Mouse (Mus musculus): ENCODE measurements around the gene Cope. TPM values are rescaled to one million over a fixed set of nuclear protein-coding genes. Genes with fewer than 3 reads are reported as not detected.

Gene Cope
- total and polyA plus RNA-seq, 2 experiments from 2014 or later, result 154 to 295 TPM

DNA sequence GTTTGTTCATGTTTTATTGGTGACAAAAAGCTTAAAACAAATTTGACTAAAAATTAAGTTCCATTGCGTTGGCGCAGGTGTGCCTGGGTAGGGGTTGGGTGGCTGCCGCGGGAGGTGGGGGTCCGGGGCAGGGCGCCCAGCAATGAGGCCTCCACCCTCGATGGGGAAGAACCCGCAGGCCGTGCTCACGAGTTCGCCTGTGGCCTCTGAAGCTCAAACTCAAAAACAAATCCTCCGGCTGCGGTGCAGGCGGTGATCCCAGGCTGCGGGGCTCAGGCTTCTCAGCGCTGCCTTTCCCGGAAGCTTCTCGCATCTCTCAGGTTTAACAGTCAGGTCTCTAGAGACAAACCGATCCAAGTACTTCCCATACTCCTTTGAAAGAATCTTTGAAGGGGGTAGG lies 29.2 kb downstream of the Cope start:
- WGBS, result 90% methylated on average over 19 of the region's 19 CpGs
- no peak overlapping the region for H3K4me3 ChIP-seq (ENCODE audit: low read depth, low read length)

DNA sequence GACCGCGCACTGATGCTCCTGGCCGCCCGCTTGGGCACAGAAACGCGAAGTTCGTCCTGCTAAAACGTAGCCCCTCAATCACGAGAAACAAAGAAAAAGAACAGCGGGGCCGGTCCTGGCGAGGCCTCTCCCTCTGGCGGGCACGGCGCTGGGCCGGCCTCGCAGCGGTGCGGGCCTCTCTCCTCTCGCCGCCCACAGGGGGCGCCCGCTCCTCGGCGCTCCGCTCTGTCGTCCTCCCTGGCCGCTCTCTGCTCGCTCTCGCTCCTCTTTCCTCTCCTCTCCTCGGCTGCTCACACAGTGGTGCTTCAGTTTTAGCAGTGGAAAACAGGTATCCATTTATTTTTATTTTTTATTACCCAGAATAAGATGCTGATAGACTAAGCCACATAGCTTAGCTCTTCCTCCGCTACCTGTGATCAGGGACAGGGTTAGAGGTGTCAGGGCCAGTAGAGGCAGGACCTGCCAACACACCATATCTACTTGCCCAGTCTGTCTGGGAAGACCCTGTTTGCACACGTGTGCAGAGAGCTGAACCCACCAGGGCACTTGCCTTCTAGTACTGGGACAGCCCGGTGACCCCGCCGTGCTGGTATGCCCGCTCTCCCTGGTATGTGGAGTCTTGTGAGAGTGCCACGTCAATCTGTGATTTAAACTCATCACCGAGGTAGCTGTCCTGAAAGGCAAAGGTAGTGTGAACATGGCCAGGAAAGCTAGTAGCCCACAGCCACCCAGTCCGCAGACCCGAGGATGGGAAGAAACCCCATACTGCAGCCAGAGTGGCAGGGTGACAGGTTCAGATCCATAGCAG lies 30.0 kb downstream of the Cope start:
- WGBS, result 35% methylated on average over 39 of the region's 41 CpGs
- peak; percentile 79 for DNase-seq (ENCODE audit: low spot score)
- H3K27ac ChIP-seq (ENCODE audit: low read depth), result no peak overlapping the region

More for the DNA sequence above, 29.2 kb downstream of the Cope start:
- no peaks in the 10 kb centered on the region for H3K4me1 ChIP-seq (ENCODE audit: control insufficient read depth, insufficient read depth)
- DNase-seq (ENCODE audit: low spot score) (no peak), ATAC-seq (ENCODE audit: insufficient read depth, low read depth) (no peak)
- TF ChIP-seq EP300 (IDR thresholded peaks at IDR 0.05; ENCODE audit: low read depth) (no peak), CTCF (IDR thresholded peaks at IDR 0.05; ENCODE audit: low read depth) (no peak)
- no peak overlapping the region for H3K27ac ChIP-seq (ENCODE audit: low read depth)
- H3K36me3 ChIP-seq (replicated peaks; ENCODE audit: control insufficient read depth, insufficient read depth, low read length), result peaks cover 52% of the 10 kb centered on the region
- no peak overlapping the region for H3K4me2 ChIP-seq (ENCODE audit: low read depth, low read length)
- H3K9ac ChIP-seq (replicated peaks; ENCODE audit: low read depth, low read length), result no peak overlapping the region
- H3K27me3 ChIP-seq (ENCODE audit: control insufficient read depth, insufficient read depth, low read length), result peaks cover 11% of the 10 kb centered on the region; the same call in 1 of the 2 replicates
- no peaks in the 10 kb centered on the region for H3K9me3 ChIP-seq (replicated peaks; ENCODE audit: control insufficient read depth, low read length)

DNA sequence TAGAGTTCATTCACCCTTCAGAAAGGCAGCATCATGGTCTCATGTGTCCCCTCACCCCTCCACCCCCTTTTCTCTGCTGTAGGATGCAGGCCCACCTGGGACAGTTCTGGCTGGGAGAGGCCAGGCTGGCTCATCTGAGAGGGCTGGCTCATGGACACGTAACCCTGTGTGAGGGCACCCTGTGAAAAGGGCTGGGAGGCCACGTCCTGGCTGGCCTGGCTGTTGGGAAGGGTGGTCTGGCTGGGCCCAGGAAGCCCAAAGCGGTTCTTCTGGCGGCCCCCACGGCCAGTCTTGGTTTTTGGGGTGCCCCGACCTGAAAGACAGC lies 30.5 kb downstream of the Cope start:
- Histone ChIP-seq H3K4me2 (ENCODE audit: low read depth, low read length) (no peak overlapping the region), H3K27ac (ENCODE audit: low read depth) (no peak overlapping the region), H3K4me3 (ENCODE audit: low read depth, low read length) (no peak overlapping the region), H3K36me3 (replicated peaks; ENCODE audit: control insufficient read depth, insufficient read depth, low read length) (peaks cover 65% of the 10 kb centered on the region), H3K4me1 (ENCODE audit: control insufficient read depth, insufficient read depth) (no peaks in the 10 kb centered on the region), H3K27me3 (ENCODE audit: control insufficient read depth, insufficient read depth, low read length) (peaks cover 11% of the 10 kb centered on the region; the same call in 1 of the 2 replicates), H3K9ac (replicated peaks; ENCODE audit: low read depth, low read length) (no peak overlapping the region), H3K9me3 (replicated peaks; ENCODE audit: control insufficient read depth, low read length) (no peaks in the 10 kb centered on the region)
- no peak for DNase-seq (ENCODE audit: low spot score)
- TF ChIP-seq EP300 (IDR thresholded peaks at IDR 0.05; ENCODE audit: low read depth), result no peak
- TF ChIP-seq CTCF (IDR thresholded peaks at IDR 0.05; ENCODE audit: low read depth), result no peak
- 92% methylated on average over 6 of the region's 6 CpGs for WGBS
- no peak for ATAC-seq (ENCODE audit: insufficient read depth, low read depth)

More for the DNA sequence above, 30.0 kb downstream of the Cope start:
- Histone ChIP-seq H3K36me3 (replicated peaks; ENCODE audit: control insufficient read depth, insufficient read depth, low read length) (peaks cover 60% of the 10 kb centered on the region), H3K4me3 (ENCODE audit: low read depth, low read length) (no peak overlapping the region), H3K4me2 (ENCODE audit: low read depth, low read length) (no peak overlapping the region), H3K9me3 (replicated peaks; ENCODE audit: control insufficient read depth, low read length) (no peaks in the 10 kb centered on the region), H3K9ac (replicated peaks; ENCODE audit: low read depth, low read length) (no peak overlapping the region), H3K4me1 (ENCODE audit: control insufficient read depth, insufficient read depth) (no peaks in the 10 kb centered on the region), H3K27me3 (ENCODE audit: control insufficient read depth, insufficient read depth, low read length) (peaks cover 11% of the 10 kb centered on the region; the same call in 1 of the 2 replicates)
- peak; percentile 66 for TF ChIP-seq CTCF (IDR thresholded peaks at IDR 0.05; ENCODE audit: low read depth)
- no peak for TF ChIP-seq EP300 (IDR thresholded peaks at IDR 0.05; ENCODE audit: low read depth)
- ATAC-seq (ENCODE audit: insufficient read depth, low read depth), result peak; percentile 73

DNA sequence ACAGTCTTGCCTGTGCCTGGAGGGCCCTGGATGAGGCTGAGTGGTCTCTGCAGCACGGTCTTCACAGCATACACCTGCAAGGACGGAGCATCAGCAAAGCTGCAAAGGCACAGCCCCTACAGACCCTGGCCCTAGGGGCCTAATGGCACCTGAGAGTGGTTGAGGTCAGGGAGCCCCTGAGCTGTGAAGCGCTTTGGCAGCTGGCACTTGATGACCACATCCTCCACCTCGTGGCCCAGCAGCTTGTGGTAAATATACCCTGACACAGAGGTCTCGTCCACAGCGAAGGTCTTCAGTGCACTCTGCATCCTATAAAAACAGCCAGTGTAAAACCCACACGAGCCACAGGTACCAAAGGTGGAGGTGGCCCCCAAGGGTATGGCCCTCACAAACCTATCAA lies 36.6 kb downstream of the Cope start:
- ATAC-seq (ENCODE audit: insufficient read depth, low read depth) (no peak), DNase-seq (ENCODE audit: low spot score) (no peak)
- H3K36me3 ChIP-seq (replicated peaks; ENCODE audit: control insufficient read depth, insufficient read depth, low read length), result peaks cover 97% of the 10 kb centered on the region
- H3K4me3 ChIP-seq (ENCODE audit: low read depth, low read length), result no peak overlapping the region
- H3K4me2 ChIP-seq (ENCODE audit: low read depth, low read length), result no peak overlapping the region
- no peak overlapping the region for H3K27ac ChIP-seq (ENCODE audit: low read depth)
- H3K9ac ChIP-seq (replicated peaks; ENCODE audit: low read depth, low read length), result no peak overlapping the region
- no peaks in the 10 kb centered on the region for H3K9me3 ChIP-seq (replicated peaks; ENCODE audit: control insufficient read depth, low read length)
- no peaks in the 10 kb centered on the region for H3K27me3 ChIP-seq (ENCODE audit: control insufficient read depth, insufficient read depth, low read length)
- no peak for TF ChIP-seq EP300 (IDR thresholded peaks at IDR 0.05; ENCODE audit: low read depth)
- no peak for TF ChIP-seq CTCF (IDR thresholded peaks at IDR 0.05; ENCODE audit: low read depth)
- no peaks in the 10 kb centered on the region for H3K4me1 ChIP-seq (ENCODE audit: control insufficient read depth, insufficient read depth)
- WGBS, result 82% methylated on average over 7 of the region's 7 CpGs

DNA sequence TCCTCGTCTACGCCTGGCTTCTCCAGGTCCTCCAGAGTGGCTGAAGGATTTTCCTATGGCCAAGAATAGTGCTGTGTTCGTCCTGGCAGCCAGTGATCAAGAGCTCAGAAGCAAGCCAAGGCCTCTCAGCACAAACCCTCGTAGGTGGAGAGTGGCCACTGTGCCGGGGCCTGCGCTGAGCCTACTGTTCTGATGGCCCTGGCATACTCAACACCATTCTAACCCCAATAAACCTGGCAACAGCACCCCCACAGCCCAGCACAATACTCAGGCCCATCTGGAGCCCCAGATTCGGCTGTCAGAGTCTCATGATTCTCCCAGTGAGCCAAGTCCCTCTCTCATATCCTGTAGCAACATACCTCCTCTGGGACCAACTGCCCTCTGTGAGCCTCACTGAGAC lies 38.3 kb downstream of the Cope start:
- Histone ChIP-seq H3K4me3 (ENCODE audit: low read depth, low read length) (no peak overlapping the region), H3K36me3 (replicated peaks; ENCODE audit: control insufficient read depth, insufficient read depth, low read length) (peaks cover 80% of the 10 kb centered on the region), H3K27ac (ENCODE audit: low read depth) (no peak overlapping the region), H3K9ac (replicated peaks; ENCODE audit: low read depth, low read length) (no peak overlapping the region), H3K9me3 (replicated peaks; ENCODE audit: control insufficient read depth, low read length) (no peaks in the 10 kb centered on the region), H3K4me1 (ENCODE audit: control insufficient read depth, insufficient read depth) (no peaks in the 10 kb centered on the region), H3K27me3 (ENCODE audit: control insufficient read depth, insufficient read depth, low read length) (no peaks in the 10 kb centered on the region), H3K4me2 (ENCODE audit: low read depth, low read length) (no peak overlapping the region)
- WGBS, result 74% methylated on average over 7 of the region's 7 CpGs
- DNase-seq (ENCODE audit: low spot score), result no peak
- TF ChIP-seq EP300 (IDR thresholded peaks at IDR 0.05; ENCODE audit: low read depth) (no peak), CTCF (IDR thresholded peaks at IDR 0.05; ENCODE audit: low read depth) (no peak)
- no peak for ATAC-seq (ENCODE audit: insufficient read depth, low read depth)

DNA sequence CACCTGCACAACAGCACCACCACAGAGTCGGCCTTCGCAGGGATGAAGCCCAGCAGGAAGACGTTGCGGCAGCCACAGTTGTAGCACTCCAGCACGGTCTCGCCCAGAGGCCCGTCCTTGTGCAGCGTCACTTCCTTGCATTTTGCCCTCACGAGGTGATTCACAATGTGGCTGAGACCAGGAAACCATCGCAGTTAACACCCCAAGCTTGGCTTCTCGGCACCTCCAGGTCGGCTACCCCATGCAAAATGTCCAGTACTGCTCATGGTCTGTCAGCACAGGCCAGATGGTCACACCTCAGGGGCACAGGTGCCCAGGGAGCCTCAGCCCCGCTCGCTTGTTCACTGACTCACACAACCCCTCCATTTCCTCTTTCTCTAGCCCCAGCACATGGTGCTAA lies 39.7 kb downstream of the Cope start:
- Histone ChIP-seq H3K27me3 (ENCODE audit: control insufficient read depth, insufficient read depth, low read length) (no peaks in the 10 kb centered on the region), H3K4me3 (ENCODE audit: low read depth, low read length) (no peak overlapping the region), H3K27ac (ENCODE audit: low read depth) (no peak overlapping the region), H3K9me3 (replicated peaks; ENCODE audit: control insufficient read depth, low read length) (no peaks in the 10 kb centered on the region), H3K4me1 (ENCODE audit: control insufficient read depth, insufficient read depth) (no peaks in the 10 kb centered on the region), H3K36me3 (replicated peaks; ENCODE audit: control insufficient read depth, insufficient read depth, low read length) (peaks cover 78% of the 10 kb centered on the region), H3K9ac (replicated peaks; ENCODE audit: low read depth, low read length) (no peak overlapping the region), H3K4me2 (ENCODE audit: low read depth, low read length) (no peak overlapping the region)
- TF ChIP-seq EP300 (IDR thresholded peaks at IDR 0.05; ENCODE audit: low read depth) (no peak), CTCF (IDR thresholded peaks at IDR 0.05; ENCODE audit: low read depth) (no peak)
- no peak for ATAC-seq (ENCODE audit: insufficient read depth, low read depth)
- DNase-seq (ENCODE audit: low spot score), result no peak
- 87% methylated on average over 14 of the region's 14 CpGs for WGBS
